Mouse (Mus musculus) embryonic facial prominence, embryonic 10.5 days (tissue): ENCODE measurements at regions not wholly inside any gene's neighbourhood (a gene's known extent, or its start where the extent isn't known, plus 50 kb on each side); places are given as distances from the start of the nearest gene placed in this dataset.
A peak's percentile ranks its signal among the peaks of the same experiment; 100 is the strongest.

Source experiments
- DNase-seq: peaks from one replicate; pipeline ENCODE4 v3.0.0-alpha.2; 2017; ENCODE audit warnings: low spot score
- H3K27ac ChIP-seq: fragments of 300-500 bp; sonication (generic); replicated peaks from 2 replicates; pipeline ENCODE4 v1.5.1; 2016; ENCODE audit warnings: mild to moderate bottlenecking
- H3K27me3 ChIP-seq: fragments of 300-500 bp; sonication (generic); replicated peaks from 2 replicates; pipeline ENCODE4 v1.6.1; 2016; ENCODE audit warnings: low read depth, mild to moderate bottlenecking; ENCODE audit not compliant: poor library complexity, severe bottlenecking
- H3K36me3 ChIP-seq: fragments of 300-500 bp; sonication (generic); replicated peaks from 2 replicates; pipeline ENCODE4 v1.6.1; 2016; ENCODE audit warnings: mild to moderate bottlenecking, moderate library complexity
- H3K4me1 ChIP-seq: fragments of 300-500 bp; sonication (generic); 2 replicates; pipeline ENCODE4 v1.6.1; 2016
- H3K4me3 ChIP-seq: fragments of 300-500 bp; sonication (generic); 2 replicates; pipeline ENCODE4 v1.5.1; 2016; ENCODE audit warnings: mild to moderate bottlenecking, moderate library complexity
- H3K9me3 ChIP-seq: fragments of 300-500 bp; sonication (generic); 2 replicates; pipeline ENCODE4 v1.6.1; 2016; ENCODE audit warnings: mild to moderate bottlenecking
- WGBS: fragments of 180-500 bp; shearing (Covaris S2); methylation state at CpG from one replicate; pipeline ENCODE4 v1.1.7; 2016; 5-methylcytosine and 5-hydroxymethylcytosine counted together

DNA sequence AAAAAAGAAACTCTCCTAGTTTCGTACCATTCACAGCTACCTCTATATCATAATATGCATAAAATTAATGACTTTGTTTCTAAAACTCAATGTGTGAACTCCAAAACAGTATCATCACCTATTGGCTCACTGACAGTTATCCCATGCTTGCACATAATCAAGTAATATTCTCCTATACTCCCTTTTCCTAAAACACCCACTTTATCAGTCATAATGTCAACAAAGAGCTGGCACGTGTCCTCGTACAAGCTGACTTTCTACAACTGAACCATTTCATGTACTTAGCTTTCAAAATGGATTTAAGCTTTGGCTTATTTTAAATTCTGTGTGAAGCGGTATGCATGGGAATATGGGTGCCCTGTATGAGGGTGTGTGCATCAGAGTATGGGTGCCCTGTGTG lies 58.0 kb upstream of the Golim4 start:
- Histone ChIP-seq H3K4me3 (no peak overlapping the region), H3K27ac (no peak overlapping the region), H3K36me3 (no peaks in the 10 kb centered on the region), H3K27me3 (no peaks in the 10 kb centered on the region), H3K4me1 (no peaks in the 10 kb centered on the region), H3K9me3 (no peaks in the 10 kb centered on the region)
- DNase-seq: no peak
- 92% methylated on average over 4 of the region's 4 CpGs for whole genome bisulfite sequencing

DNA sequence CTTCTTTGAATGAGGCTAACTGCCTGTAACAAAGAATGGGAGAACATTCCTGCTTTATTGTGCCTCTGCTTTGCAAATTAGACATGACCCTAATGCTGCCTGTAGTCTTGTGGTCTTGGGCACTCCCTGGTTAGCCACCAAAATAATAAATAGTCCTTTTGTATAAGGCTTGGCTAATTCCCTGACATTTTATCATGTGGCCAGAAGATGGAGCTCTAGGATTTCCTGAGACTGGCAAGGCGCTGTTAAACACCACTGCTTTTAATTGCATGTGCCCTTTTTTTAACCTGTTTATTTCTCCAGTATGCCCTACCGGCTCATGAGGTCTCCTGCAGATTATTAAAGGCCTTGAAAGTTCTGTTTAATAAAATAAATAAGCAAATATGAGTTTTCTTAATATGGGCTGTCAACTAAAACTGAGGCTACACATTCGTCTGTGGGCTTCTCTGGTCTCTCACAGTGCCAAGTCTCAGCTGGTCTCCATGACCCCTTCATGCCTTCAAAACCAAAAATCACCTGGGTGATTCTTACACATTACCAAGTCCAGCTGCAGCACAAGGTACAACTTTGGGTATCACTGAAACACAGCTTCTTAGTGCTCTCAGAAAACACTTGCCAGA lies 51.9 kb upstream of the Golim4 start:
- Histone ChIP-seq H3K27ac (no peak overlapping the region), H3K4me3 (no peak overlapping the region), H3K36me3 (no peaks in the 10 kb centered on the region), H3K9me3 (no peaks in the 10 kb centered on the region), H3K4me1 (no peaks in the 10 kb centered on the region), H3K27me3 (no peaks in the 10 kb centered on the region)
- peak; percentile 23 for DNase-seq
- WGBS: 24% methylated on average over 3 of the region's 3 CpGs
